Mouse (Mus musculus) hindbrain, embryonic 16.5 days (tissue): ENCODE results near the gene Dlgap5. TPM values are rescaled to one million over a fixed set of nuclear protein-coding genes. Genes with fewer than 3 reads are reported as not detected.
"Not testable (repeated sequence)": the region's sequence is repeated elsewhere in the genome, so short reads cannot be mapped to it uniquely, and the experiment has no call there.

Experiments
- ATAC-seq: fragments of 200-750 bp; cut with Nextera tagmentation; 2 replicates; pipeline ENCODE4 v1.8.0; 2017; ENCODE audit warnings: moderate TSS enrichment, moderate library complexity
- H3K27ac ChIP-seq: fragments of 300-500 bp; sonication (generic); 2 replicates; pipeline ENCODE4 v1.5.1; 2014; ENCODE audit warnings: low read depth, mild to moderate bottlenecking, control low read depth, low read length, moderate library complexity
- H3K27me3 ChIP-seq: fragments of 300-500 bp; sonication (generic); replicated peaks from 2 replicates; pipeline ENCODE4 v1.6.1; 2014; ENCODE audit warnings: low read length; ENCODE audit not compliant: control insufficient read depth, insufficient read depth
- H3K36me3 ChIP-seq: fragments of 300-500 bp; sonication (generic); 2 replicates; pipeline ENCODE4 v1.6.1; 2014; ENCODE audit warnings: mild to moderate bottlenecking, low read length, moderate library complexity, mixed read lengths; ENCODE audit not compliant: control insufficient read depth, insufficient read depth
- H3K4me1 ChIP-seq: fragments of 300-500 bp; sonication (generic); 2 replicates; pipeline ENCODE4 v1.6.1; 2014; ENCODE audit warnings: low read depth, low read length; ENCODE audit not compliant: control insufficient read depth, insufficient read depth
- H3K4me2 ChIP-seq: fragments of 300-500 bp; sonication (generic); 2 replicates; pipeline ENCODE4 v1.6.1; 2014; ENCODE audit warnings: mild to moderate bottlenecking, low read length, control low read depth, moderate library complexity
- H3K4me3 ChIP-seq: fragments of 300-500 bp; sonication (generic); 2 replicates; pipeline ENCODE4 v1.5.1; 2014; ENCODE audit warnings: mild to moderate bottlenecking, low read length, control low read depth, moderate library complexity
- H3K9ac ChIP-seq: fragments of 300-500 bp; sonication (generic); 2 replicates; pipeline ENCODE4 v1.6.1; 2014; ENCODE audit warnings: low read depth, mild to moderate bottlenecking, control low read depth, low read length, moderate library complexity
- H3K9me3 ChIP-seq: fragments of 300-500 bp; sonication (generic); 2 replicates; pipeline ENCODE4 v1.6.1; 2014; ENCODE audit warnings: mild to moderate bottlenecking, low read length, moderate library complexity; ENCODE audit not compliant: control insufficient read depth
- WGBS: fragments of 180-500 bp; shearing (Covaris S2); extraction: QIAGEN DNeasy Blood & Tissue Kit; methylation state at CpG from one replicate; pipeline ENCODE4 v1.1.7; 2014; 5-methylcytosine and 5-hydroxymethylcytosine counted together
- polyA plus RNA-seq: library from polyadenylated mRNA; unstranded; fragments of >200 nt; fragmentation: Nextera tagmentation; extraction: Ambion mirVana; gene quantifications from 2 replicates; pipeline ENCODE4 v1.2.1, GENCODE M21; 2015

Dlgap5 gene
- polyA plus RNA-seq = 6.3 and 9.0 TPM in 2 replicates

DNA sequence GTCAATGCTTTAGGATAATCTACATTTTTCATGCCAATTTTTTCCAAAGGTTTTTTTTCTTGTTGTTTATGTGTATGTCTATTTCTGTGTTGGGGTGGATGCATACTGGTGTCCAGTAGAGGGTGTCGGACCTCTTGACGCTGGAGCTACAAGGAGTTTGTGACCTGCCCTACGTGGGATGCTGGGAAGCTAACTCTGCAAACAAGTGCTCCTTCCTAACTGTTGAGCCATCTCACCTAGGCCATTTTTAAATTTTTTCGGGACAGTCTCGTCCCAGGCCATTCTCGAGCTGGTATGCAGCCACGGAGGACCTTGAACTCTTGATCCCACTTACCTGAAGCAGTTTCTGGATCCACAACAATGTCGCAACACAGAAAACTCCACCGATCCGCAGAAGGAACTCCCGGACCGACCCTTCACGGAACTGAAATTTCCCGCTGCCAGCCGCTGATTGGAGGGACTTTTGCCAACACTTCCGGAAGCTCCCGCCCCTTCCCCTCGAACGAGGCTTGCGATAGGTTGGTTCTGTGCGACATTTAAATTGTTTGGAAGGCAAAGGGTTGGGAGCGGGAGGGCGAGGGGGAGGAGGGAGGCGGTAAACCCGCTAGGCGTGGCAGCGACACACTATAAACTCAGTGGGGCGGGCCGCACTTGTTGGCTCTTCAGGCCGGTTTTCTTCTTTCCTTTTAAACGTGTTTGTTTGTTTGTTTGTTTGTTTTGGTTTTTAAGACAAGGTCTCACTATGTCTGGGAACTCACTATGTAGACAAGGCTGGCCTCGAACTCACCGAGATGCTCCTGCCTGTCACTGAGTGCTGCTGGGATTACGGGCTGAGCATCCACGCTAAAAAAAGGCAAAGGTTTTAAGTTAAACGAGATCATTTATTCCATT, at the start of gene Dlgap5:
Gene Dlgap5, minus strand, starts transcription at position 633 of the 891 bp plus-strand sequence.
- 2% methylated on average over 36 of the region's 36 CpGs for WGBS
- Histone ChIP-seq H3K4me1 (peaks cover 11% of the 10 kb centered on the region), H3K36me3 (no peaks in the 10 kb centered on the region), H3K27ac (no peak within 1 kb of the TSS), H3K4me2 (peak within 1 kb of the TSS; percentile 78), H3K4me3 (peak within 1 kb of the TSS; percentile 45), H3K9me3 (no peaks in the 10 kb centered on the region), H3K27me3 (no peaks in the 10 kb centered on the region), H3K9ac (peak within 1 kb of the TSS; percentile 51)
- peak; percentile 99 for ATAC-seq

DNA sequence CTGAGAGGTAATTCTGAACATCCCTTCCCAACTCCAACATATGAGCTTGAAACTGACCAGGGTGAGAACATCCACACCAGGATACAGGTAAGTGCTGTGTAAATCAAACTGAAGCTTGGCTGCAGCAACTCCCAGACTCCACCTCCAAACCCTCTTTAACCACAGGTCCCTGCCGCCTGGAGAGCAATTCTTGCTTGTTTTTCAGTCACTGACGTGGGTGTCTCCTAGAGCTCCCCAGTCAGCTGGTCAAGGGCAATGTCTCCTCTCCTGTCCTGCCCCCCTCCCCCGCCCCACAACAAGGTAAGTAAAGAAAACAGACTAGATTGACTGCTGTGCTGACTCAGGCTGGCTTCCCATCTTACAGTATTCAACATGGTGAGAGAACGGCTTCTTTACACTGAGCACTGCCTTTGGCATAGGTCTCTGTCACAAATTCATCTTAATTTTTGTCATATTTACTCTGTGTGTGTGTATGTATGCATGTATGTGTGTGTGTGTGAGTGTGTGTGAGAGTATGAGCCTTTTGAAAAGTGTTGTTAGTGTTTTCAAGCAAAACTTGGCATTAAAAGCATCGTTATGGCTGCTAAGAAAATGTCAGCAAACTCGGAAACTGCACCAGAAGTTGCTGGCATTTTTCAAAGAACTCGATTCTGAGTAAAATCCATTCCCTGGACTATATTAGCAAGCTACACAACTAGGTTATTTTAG, 47.4 kb upstream of the Dlgap5 start:
- Histone ChIP-seq H3K4me2 (no peak overlapping the region), H3K4me3 (no peak overlapping the region), H3K4me1 (no peaks in the 10 kb centered on the region), H3K9me3 (no peaks in the 10 kb centered on the region), H3K27ac (no peak overlapping the region), H3K27me3 (no peaks in the 10 kb centered on the region), H3K36me3 (no peaks in the 10 kb centered on the region), H3K9ac (no peak overlapping the region)
- ATAC-seq = no peak
- WGBS = 49% methylated on average over 7 of the region's 7 CpGs

DNA sequence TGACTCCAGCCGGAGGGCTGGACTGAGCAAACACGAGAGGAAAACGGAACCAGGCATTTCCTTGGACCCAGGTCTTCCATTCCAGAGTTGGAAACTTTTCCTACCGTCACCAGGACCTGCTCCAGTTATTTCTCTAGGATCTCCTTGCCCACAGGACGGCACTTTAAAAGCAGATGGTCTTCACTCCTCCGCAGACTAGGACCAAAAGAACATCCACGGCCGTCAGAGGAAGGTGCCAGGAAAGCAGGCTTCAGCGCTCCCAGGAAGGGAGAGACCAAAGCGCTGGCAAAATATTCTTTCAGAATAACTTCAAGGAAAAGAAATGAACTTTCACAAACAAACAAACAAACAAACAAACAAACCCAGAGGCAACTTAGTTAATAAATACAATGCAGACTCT, 46.2 kb upstream of the Dlgap5 start:
- no peaks in the 10 kb centered on the region for H3K4me1 ChIP-seq
- 85% methylated on average over 10 of the region's 10 CpGs for WGBS
- no peaks in the 10 kb centered on the region for H3K9me3 ChIP-seq
- H3K4me2 ChIP-seq = no peak overlapping the region
- no peak overlapping the region for H3K4me3 ChIP-seq
- ATAC-seq = no peak
- no peaks in the 10 kb centered on the region for H3K36me3 ChIP-seq
- no peak overlapping the region for H3K9ac ChIP-seq
- H3K27ac ChIP-seq = no peak overlapping the region
- H3K27me3 ChIP-seq = no peaks in the 10 kb centered on the region

DNA sequence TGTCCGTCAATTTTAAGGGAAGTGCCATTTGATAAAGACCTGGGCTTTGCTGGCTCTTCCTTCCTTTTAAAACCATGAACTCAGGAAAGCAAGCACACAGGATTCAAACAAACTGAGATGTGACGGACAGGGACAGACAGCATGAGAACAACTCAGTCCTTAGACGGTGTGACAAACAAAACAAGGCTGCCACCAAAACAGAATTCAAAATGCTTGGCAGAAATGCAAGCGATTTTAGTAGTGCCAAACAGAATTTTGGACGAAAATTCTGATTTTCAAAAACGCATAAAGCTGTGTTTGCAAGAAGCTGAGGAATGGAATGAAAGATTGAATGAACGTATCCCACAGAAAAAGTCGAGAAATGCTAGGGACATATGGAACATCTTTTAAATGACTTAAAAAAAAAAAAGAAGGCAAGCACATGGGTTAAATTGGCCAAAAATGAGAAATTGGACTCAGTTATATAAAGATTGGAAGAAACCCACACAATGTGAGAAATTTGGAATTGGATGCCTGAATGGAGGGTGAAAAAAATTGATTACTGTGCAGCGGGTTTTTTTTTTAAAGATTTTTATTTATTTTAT, 44.8 kb upstream of the Dlgap5 start:
- no peaks in the 10 kb centered on the region for H3K27me3 ChIP-seq
- no peak for ATAC-seq
- no peaks in the 10 kb centered on the region for H3K9me3 ChIP-seq
- no peaks in the 10 kb centered on the region for H3K4me1 ChIP-seq
- no peak overlapping the region for H3K9ac ChIP-seq
- H3K27ac ChIP-seq = no peak overlapping the region
- no peak overlapping the region for H3K4me3 ChIP-seq
- 84% methylated on average over 9 of the region's 9 CpGs for WGBS
- no peak overlapping the region for H3K4me2 ChIP-seq
- H3K36me3 ChIP-seq = no peaks in the 10 kb centered on the region

DNA sequence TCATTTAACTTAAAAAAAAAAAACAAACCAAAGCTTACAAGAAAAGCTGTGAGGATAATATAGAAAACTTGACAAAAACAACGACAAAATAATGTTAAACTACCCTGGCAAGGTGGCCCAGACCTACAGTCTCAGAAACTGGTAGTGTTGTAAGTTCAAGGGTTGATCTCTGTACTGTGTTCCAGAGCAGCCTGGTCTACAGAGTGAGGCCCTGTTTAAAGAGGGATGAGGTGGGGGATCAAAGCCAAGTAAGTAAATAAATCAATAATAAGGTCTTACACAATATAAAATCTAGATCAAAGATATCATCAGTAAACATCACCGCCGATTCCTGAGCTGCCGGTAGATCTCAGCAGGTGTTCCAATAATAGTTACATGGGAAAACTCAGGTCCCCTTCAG, 44.2 kb upstream of the Dlgap5 start:
- ATAC-seq = no peak
- Histone ChIP-seq H3K4me1 (no peaks in the 10 kb centered on the region), H3K36me3 (no peaks in the 10 kb centered on the region)

DNA sequence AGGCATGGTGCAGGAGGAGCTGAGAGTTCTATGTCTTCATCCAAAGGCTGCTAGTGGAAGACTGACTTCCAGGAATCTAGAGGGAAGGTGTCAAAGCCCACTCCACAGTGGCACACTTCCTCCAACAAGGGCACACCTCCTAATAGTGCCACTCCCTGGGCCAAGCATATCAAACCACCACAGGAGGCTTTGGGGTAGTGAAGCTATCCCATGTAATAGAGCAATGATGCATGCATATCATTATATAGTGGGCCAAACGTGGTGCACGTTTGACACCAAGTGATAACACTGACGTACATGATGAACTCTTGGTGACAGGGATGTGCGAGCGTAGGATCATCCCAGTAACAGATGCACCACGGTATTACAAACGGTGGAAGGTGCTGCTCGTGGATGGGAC, 43.8 kb upstream of the Dlgap5 start:
- WGBS = 86% methylated on average over 8 of the region's 8 CpGs
- Histone ChIP-seq H3K4me3 (no peak overlapping the region), H3K4me1 (no peaks in the 10 kb centered on the region), H3K9me3 (no peaks in the 10 kb centered on the region), H3K4me2 (no peak overlapping the region), H3K27me3 (no peaks in the 10 kb centered on the region), H3K36me3 (no peaks in the 10 kb centered on the region), H3K9ac (no peak overlapping the region), H3K27ac (no peak overlapping the region)
- no peak for ATAC-seq

More for the DNA sequence above, 44.2 kb upstream of the Dlgap5 start:
- Histone ChIP-seq H3K27ac (no peak overlapping the region), H3K9ac (no peak overlapping the region), H3K27me3 (no peaks in the 10 kb centered on the region), H3K4me3 (no peak overlapping the region), H3K4me2 (no peak overlapping the region), H3K9me3 (no peaks in the 10 kb centered on the region)
- 82% methylated on average over 4 of the region's 4 CpGs for WGBS

DNA sequence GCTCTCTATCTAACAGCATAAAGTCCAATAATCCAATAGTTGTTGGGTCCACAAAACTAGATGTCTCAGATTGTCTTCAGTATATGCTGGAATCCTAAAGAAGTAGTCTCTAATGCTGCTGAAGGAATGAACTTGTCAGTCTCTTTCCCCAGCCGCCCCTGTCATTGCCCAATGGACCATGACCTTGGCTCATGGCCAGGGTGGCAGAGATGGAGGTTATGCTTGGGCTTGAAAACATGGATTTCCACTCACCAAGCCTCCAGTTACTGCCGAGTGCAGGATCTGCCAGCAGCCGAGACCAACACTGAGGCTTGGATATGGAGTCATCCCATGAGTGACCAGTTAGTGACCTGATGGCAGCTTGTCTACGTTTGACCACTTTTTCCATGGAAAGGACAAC, 41.3 kb upstream of the Dlgap5 start:
- 81% methylated on average over 4 of the region's 4 CpGs for WGBS
- no peaks in the 10 kb centered on the region for H3K4me1 ChIP-seq
- no peak for ATAC-seq

DNA sequence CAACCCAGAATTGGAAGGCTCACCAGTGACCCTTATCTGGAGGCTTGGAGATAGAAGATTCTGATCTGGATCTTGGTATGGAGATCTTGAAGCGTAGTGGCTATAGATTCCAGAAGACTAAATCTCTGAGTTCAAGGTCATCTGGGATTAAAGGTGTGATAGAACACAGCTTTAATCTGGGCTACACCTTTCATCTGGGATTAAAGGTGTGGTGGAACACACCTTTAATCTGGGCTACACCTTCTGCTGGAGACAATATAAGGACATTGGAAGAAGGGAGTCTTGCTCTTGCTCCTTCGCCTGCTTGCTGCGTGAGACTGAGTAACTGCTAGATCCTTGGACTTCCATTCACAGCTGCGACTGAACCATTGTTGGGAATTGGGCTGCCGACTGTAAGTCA, 31.9 kb upstream of the Dlgap5 start, which contains the start of gene Fbxo34:
Gene Fbxo34, plus strand, starts transcription at position 301 of the 400 bp plus-strand sequence.
- not testable (repeated sequence) for H3K27ac ChIP-seq, H3K4me3 ChIP-seq, H3K27me3 ChIP-seq, H3K9me3 ChIP-seq, H3K4me2 ChIP-seq, H3K4me1 ChIP-seq, H3K9ac ChIP-seq, ATAC-seq, H3K36me3 ChIP-seq
- 100% methylated on average over 2 of the region's 5 CpGs for WGBS

More for the DNA sequence above, 41.3 kb upstream of the Dlgap5 start:
- Histone ChIP-seq H3K27ac (no peak overlapping the region), H3K4me2 (no peak overlapping the region), H3K9ac (no peak overlapping the region), H3K27me3 (no peaks in the 10 kb centered on the region), H3K4me3 (no peak overlapping the region), H3K9me3 (no peaks in the 10 kb centered on the region), H3K36me3 (no peaks in the 10 kb centered on the region)
